Mouse (Mus musculus) lung, postnatal 0 days (tissue): ENCODE measurements around the gene Akap11.

Experiments used
- CTCF ChIP-seq: IDR thresholded peaks from 2 replicates; pipeline ENCODE4 v1.5.1; 2016; ENCODE audit warnings: antibody characterized with exemption, mild to moderate bottlenecking
- EP300 ChIP-seq: IDR thresholded peaks from 2 replicates; pipeline ENCODE4 v1.6.1; 2016; ENCODE audit warnings: antibody characterized with exemption, mild to moderate bottlenecking, control low read depth

DNA sequence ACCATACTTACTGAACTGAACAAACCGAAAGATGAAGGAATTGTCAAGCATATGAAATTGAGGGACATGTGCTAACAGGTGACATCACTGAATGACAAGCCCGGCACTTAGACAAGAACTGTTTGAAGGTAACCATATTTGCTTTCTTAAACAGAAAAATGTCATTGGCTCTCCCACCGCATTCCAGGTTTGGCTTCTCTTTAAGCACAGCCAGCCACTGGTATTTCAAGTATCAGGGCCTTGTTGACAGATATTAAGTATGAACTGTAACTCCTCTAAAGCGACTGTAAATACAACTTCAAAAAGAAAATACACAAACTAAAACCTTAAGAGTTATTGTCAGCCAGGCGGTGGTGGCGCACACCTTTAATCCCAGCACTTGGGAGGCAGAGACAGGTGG lies 4.3 kb downstream of the Akap11 start:
- TF ChIP-seq EP300 (peak; percentile 86), CTCF (no peak)
